Mouse (Mus musculus): ENCODE measurements around the gene Mroh3. TPM values are rescaled to one million over a fixed set of nuclear protein-coding genes. Genes with fewer than 3 reads are reported as not detected.

The Mroh3 gene
- total and polyA plus RNA-seq, 3 experiments: not detected

- Histone ChIP-seq H3K27ac (ENCODE audit: control insufficient read depth, low read depth, low read length) (no peak overlapping the region), H3K9ac (ENCODE audit: control insufficient read depth, low read depth, low read length, poor library complexity, severe bottlenecking) (no peak overlapping the region), H3K4me1 (ENCODE audit: control insufficient read depth in 1 of 2, insufficient read depth in 2 of 2, low read length in 2 of 2) (no peaks in the 10 kb centered on the region), H3K79me2 (ENCODE audit: control insufficient read depth, insufficient read depth, low read length, poor library complexity) (no peaks in the 10 kb centered on the region), H3K27me3 (ENCODE audit: control insufficient read depth in 1 of 2, insufficient read depth in 2 of 2, low read length in 2 of 2) (no peaks in the 10 kb centered on the region), H3K36me3 (ENCODE audit: control insufficient read depth in 1 of 2, insufficient read depth in 2 of 2, low read length in 2 of 2) (no peaks in the 10 kb centered on the region), H3K9me3 (replicated peaks; ENCODE audit: insufficient read depth, low read length) (no peaks in the 10 kb centered on the region), H3K4me3 (ENCODE audit: control insufficient read depth in 1 of 2, insufficient read depth in 1 of 2, low read depth in 2 of 2, low read length in 2 of 2) (no peak overlapping the region)
- no peak for TF ChIP-seq MAZ (IDR thresholded peaks at IDR 0.05; ENCODE audit: low read depth, low read length)
- TF ChIP-seq MXI1 (IDR thresholded peaks at IDR 0.05; ENCODE audit: low read depth, low read length): no peak
- no peak for TF ChIP-seq ZNF384 (IDR thresholded peaks at IDR 0.05; ENCODE audit: low read depth, low read length)
- no peak for TF ChIP-seq EP300 (IDR thresholded peaks at IDR 0.05; ENCODE audit: low read depth in 1 of 2, low read length in 2 of 2)
- TF ChIP-seq E2F4 (IDR thresholded peaks at IDR 0.05; ENCODE audit: borderline replicate concordance, low read depth, low read length): no peak
- no peak for TF ChIP-seq ZKSCAN1 (IDR thresholded peaks at IDR 0.05; ENCODE audit: low read depth, low read length)
- TF ChIP-seq SIN3A (IDR thresholded peaks at IDR 0.05; ENCODE audit: low read length): no peak
- TF ChIP-seq KAT2A (conservative IDR thresholded peaks at IDR 0.05; ENCODE audit: low read depth, low read length): no peak
- TF ChIP-seq JUND (IDR thresholded peaks at IDR 0.05; ENCODE audit: low read depth, low read length): no peak
- no peak for TF ChIP-seq CHD2 (IDR thresholded peaks at IDR 0.05; ENCODE audit: low read length)
- no peak for TF ChIP-seq RCOR1 (IDR thresholded peaks at IDR 0.05; ENCODE audit: low read depth, low read length)
- no peak for TF ChIP-seq MEF2A (IDR thresholded peaks at IDR 0.05; ENCODE audit: extremely low read depth, insufficient replicate concordance, low read depth, low read length, poor library complexity, severe bottlenecking)
- no peak for TF ChIP-seq MAX (IDR thresholded peaks at IDR 0.05; ENCODE audit: low read length)
- TF ChIP-seq ZMIZ1 (IDR thresholded peaks at IDR 0.05; ENCODE audit: low read depth, low read length): no peak
- TF ChIP-seq GATA1 (IDR thresholded peaks at IDR 0.05; ENCODE audit: low read depth, low read length): no peak
- TF ChIP-seq HCFC1 (IDR thresholded peaks at IDR 0.05; ENCODE audit: low read depth, low read length): no peak
- no peak for TF ChIP-seq POLR2A (IDR thresholded peaks at IDR 0.05; ENCODE audit: control insufficient read depth in 1 of 2, insufficient read depth in 1 of 2, low read depth in 1 of 2, low read length in 2 of 2, poor library complexity in 1 of 2)
- TF ChIP-seq SMC3 (IDR thresholded peaks at IDR 0.05; ENCODE audit: low read depth, low read length): no peak
- DNase-seq (ENCODE audit: low read depth, low spot score): no peak
Observed at GRCm38 (mm10) chr1:136220037-136220871, 7.6 kb upstream of the Mroh3 start.

- no peaks in the 10 kb centered on the region for H3K9me3 ChIP-seq (replicated peaks; ENCODE audit: insufficient read depth, low read length)
- H3K4me1 ChIP-seq (ENCODE audit: control insufficient read depth in 1 of 2, insufficient read depth in 2 of 2, low read length in 2 of 2): no peaks in the 10 kb centered on the region
- H3K79me2 ChIP-seq (ENCODE audit: control insufficient read depth, insufficient read depth, low read length, poor library complexity): no peaks in the 10 kb centered on the region
- no peak overlapping the region for H3K9ac ChIP-seq (ENCODE audit: control insufficient read depth, low read depth, low read length, poor library complexity, severe bottlenecking)
- no peak for TF ChIP-seq GATA1 (IDR thresholded peaks at IDR 0.05; ENCODE audit: low read depth, low read length)
- no peak for TF ChIP-seq MAX (IDR thresholded peaks at IDR 0.05; ENCODE audit: low read length)
- no peak for TF ChIP-seq TCF12 (IDR thresholded peaks at IDR 0.05; ENCODE audit: low read depth, low read length)
- TF ChIP-seq ZMIZ1 (IDR thresholded peaks at IDR 0.05; ENCODE audit: low read depth, low read length): no peak
- no peak for TF ChIP-seq MXI1 (IDR thresholded peaks at IDR 0.05; ENCODE audit: low read depth, low read length)
- no peak for TF ChIP-seq USF2 (IDR thresholded peaks at IDR 0.05; ENCODE audit: borderline replicate concordance in 1 of 2, insufficient read depth in 1 of 2, low read depth in 1 of 2, low read length in 2 of 2)
- TF ChIP-seq POLR2AphosphoS2 (IDR thresholded peaks at IDR 0.05; ENCODE audit: low read length): no peak
- TF ChIP-seq CTCF (IDR thresholded peaks at IDR 0.05 in 2 of 3, conservative IDR thresholded peaks at IDR 0.05 in 1 of 3; ENCODE audit: control insufficient read depth in 1 of 3, insufficient read depth in 1 of 3, low read depth in 2 of 3, low read length in 3 of 3, poor library complexity in 1 of 3, severe bottlenecking in 1 of 3): no peak
- no peak for TF ChIP-seq ZKSCAN1 (IDR thresholded peaks at IDR 0.05; ENCODE audit: low read depth, low read length)
- no peak for TF ChIP-seq MYB (IDR thresholded peaks at IDR 0.05; ENCODE audit: low read depth, low read length)
- no peak for TF ChIP-seq E2F4 (IDR thresholded peaks at IDR 0.05; ENCODE audit: borderline replicate concordance, low read depth, low read length)
- no peak for TF ChIP-seq SMC3 (IDR thresholded peaks at IDR 0.05; ENCODE audit: low read depth, low read length)
- no peak for TF ChIP-seq POLR2A (IDR thresholded peaks at IDR 0.05; ENCODE audit: control insufficient read depth in 1 of 2, insufficient read depth in 1 of 2, low read depth in 1 of 2, low read length in 2 of 2, poor library complexity in 1 of 2)
- no peak for TF ChIP-seq JUND (IDR thresholded peaks at IDR 0.05; ENCODE audit: low read depth, low read length)
- no peak for TF ChIP-seq CHD2 (IDR thresholded peaks at IDR 0.05; ENCODE audit: low read length)
- no peak for TF ChIP-seq ZC3H11A (IDR thresholded peaks at IDR 0.05; ENCODE audit: low read depth, low read length)
- no peak for TF ChIP-seq KAT2A (conservative IDR thresholded peaks at IDR 0.05; ENCODE audit: low read depth, low read length)
- TF ChIP-seq ETS1 (IDR thresholded peaks at IDR 0.05; ENCODE audit: low read depth, low read length): no peak
- TF ChIP-seq MYC (IDR thresholded peaks at IDR 0.05; ENCODE audit: low read depth, low read length): no peak
- TF ChIP-seq NELFE (IDR thresholded peaks at IDR 0.05; ENCODE audit: low read depth, low read length): no peak
- no peaks in the 10 kb centered on the region for H3K36me3 ChIP-seq (ENCODE audit: control insufficient read depth in 1 of 2, insufficient read depth in 2 of 2, low read length in 2 of 2)
- DNase-seq (ENCODE audit: low read depth, low spot score): no peak
- no peak overlapping the region for H3K27ac ChIP-seq (ENCODE audit: control insufficient read depth, low read depth, low read length)
- H3K27me3 ChIP-seq (ENCODE audit: control insufficient read depth in 1 of 2, insufficient read depth in 2 of 2, low read length in 2 of 2): no peaks in the 10 kb centered on the region; a peak in 1 of 4 replicates
- no peak overlapping the region for H3K4me3 ChIP-seq (ENCODE audit: control insufficient read depth in 1 of 2, insufficient read depth in 1 of 2, low read depth in 2 of 2, low read length in 2 of 2)
Observed at GRCm38 (mm10) chr1:136214304-136214703, 1.7 kb upstream of the Mroh3 start.
